Mouse (Mus musculus): ENCODE results near the gene Cebpb. TPM values are rescaled to one million over a fixed set of nuclear protein-coding genes. Genes with fewer than 3 reads are reported as not detected.

The Cebpb gene
- total and polyA plus RNA-seq, 2 experiments from 2014 or later: 5.7 to 8.1 TPM

DNA sequence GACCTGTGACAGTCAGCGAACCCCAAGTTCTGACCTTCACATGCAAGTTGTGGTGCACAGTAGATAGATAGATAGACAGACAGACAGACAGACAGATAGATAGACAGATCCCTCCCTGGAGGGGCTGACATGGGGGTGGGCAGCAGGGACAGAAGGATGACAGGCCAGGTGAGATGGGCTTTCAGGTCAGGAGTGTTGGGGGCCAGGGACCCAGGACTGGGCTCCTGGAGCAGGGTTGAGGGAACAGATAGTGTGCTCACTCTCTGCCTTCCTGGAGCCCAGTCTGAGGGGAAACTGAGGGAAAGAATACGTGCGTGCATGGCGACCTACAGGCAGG lies 1.5 kb upstream of the Cebpb start:
- H3K4me1 ChIP-seq (ENCODE audit: insufficient read depth, low read length): no peaks in the 10 kb centered on the region
- no peak overlapping the region for H3K27ac ChIP-seq
- ATAC-seq: no peak
- no peak for TF ChIP-seq CTCF (IDR thresholded peaks at IDR 0.05; ENCODE audit: low read depth)
- no peak overlapping the region for H3K9ac ChIP-seq (replicated peaks; ENCODE audit: low read length)
- 89% methylated on average over 4 of the region's 4 CpGs for WGBS
- peaks cover 8% of the 10 kb centered on the region; the same call in 1 of the 2 replicates for H3K27me3 ChIP-seq (ENCODE audit: insufficient read depth, low read length)
- H3K4me3 ChIP-seq (ENCODE audit: low read length): no peak overlapping the region
- H3K9me3 ChIP-seq (ENCODE audit: low read length): no peaks in the 10 kb centered on the region
- no peaks in the 10 kb centered on the region for H3K36me3 ChIP-seq (ENCODE audit: insufficient read depth, low read length)
- DNase-seq (ENCODE audit: low spot score): no peak
- no peak overlapping the region for H3K4me2 ChIP-seq (ENCODE audit: low read depth, low read length)

DNA sequence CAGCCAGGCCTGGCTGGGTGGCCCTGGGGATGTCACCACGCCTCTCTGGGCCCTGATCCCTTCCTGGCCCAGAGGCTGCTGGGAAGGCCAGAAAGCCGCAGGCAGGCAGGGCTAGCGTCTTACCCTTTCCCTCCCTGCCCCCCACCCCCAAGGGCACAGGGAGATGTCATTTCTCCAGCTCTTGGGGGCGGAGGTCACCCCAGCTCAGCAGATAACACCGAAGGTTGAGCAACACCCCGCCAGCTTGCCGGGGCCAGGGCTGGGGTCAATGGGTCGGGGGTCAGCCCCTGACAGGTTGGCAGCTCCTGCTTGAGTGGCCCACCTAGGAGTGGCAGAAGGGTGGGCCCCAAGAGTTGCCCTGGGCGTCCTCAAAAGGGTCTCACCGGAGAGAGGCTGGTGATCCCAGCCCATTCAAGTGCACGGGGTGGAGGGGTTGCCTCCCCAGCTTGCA lies 1.0 kb upstream of the Cebpb start:
- Histone ChIP-seq H3K27me3 (ENCODE audit: insufficient read depth, low read length) (peaks cover 8% of the 10 kb centered on the region; the same call in 1 of the 2 replicates), H3K27ac (no peak overlapping the region), H3K36me3 (ENCODE audit: insufficient read depth, low read length) (no peaks in the 10 kb centered on the region), H3K9ac (replicated peaks; ENCODE audit: low read length) (no peak overlapping the region), H3K4me1 (ENCODE audit: insufficient read depth, low read length) (no peaks in the 10 kb centered on the region), H3K4me3 (ENCODE audit: low read length) (no peak overlapping the region), H3K4me2 (ENCODE audit: low read depth, low read length) (no peak overlapping the region), H3K9me3 (ENCODE audit: low read length) (no peaks in the 10 kb centered on the region)
- 57% methylated on average over 11 of the region's 11 CpGs for WGBS
- TF ChIP-seq CTCF (IDR thresholded peaks at IDR 0.05; ENCODE audit: low read depth): no peak
- ATAC-seq (no peak), DNase-seq (ENCODE audit: low spot score) (no peak)

DNA sequence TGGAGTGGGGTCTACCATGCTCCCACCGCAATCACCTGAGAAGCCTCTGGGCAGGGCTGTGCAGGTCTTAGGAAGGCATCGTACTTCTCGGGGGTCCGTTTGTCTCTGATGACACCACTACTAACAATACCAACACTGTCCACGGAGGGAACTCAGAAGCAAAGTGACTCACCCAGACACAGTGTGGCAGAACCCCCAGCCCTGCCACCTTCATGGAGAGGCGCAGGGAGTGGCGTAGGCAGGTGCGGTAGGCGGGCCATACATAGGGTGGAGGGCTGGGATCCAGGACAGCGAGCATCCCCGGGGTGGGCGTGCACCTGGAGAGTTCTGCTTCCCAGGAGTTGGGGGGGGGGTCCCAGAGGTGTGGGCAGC lies 603 bp upstream of the Cebpb start:
- Histone ChIP-seq H3K9ac (replicated peaks; ENCODE audit: low read length) (no peak overlapping the region), H3K27ac (no peak overlapping the region), H3K4me1 (ENCODE audit: insufficient read depth, low read length) (no peaks in the 10 kb centered on the region), H3K4me3 (ENCODE audit: low read length) (peak overlapping the region; percentile 69), H3K27me3 (ENCODE audit: insufficient read depth, low read length) (peaks cover 8% of the 10 kb centered on the region; the same call in 1 of the 2 replicates), H3K36me3 (ENCODE audit: insufficient read depth, low read length) (no peaks in the 10 kb centered on the region), H3K9me3 (ENCODE audit: low read length) (no peaks in the 10 kb centered on the region), H3K4me2 (ENCODE audit: low read depth, low read length) (peak overlapping the region; percentile 79)
- DNase-seq (ENCODE audit: low spot score) (peak; percentile 47), ATAC-seq (peak; percentile 60)
- 24% methylated on average over 12 of the region's 12 CpGs for WGBS
- TF ChIP-seq CTCF (IDR thresholded peaks at IDR 0.05; ENCODE audit: low read depth): no peak; the same call in 1 of the 2 replicates

DNA sequence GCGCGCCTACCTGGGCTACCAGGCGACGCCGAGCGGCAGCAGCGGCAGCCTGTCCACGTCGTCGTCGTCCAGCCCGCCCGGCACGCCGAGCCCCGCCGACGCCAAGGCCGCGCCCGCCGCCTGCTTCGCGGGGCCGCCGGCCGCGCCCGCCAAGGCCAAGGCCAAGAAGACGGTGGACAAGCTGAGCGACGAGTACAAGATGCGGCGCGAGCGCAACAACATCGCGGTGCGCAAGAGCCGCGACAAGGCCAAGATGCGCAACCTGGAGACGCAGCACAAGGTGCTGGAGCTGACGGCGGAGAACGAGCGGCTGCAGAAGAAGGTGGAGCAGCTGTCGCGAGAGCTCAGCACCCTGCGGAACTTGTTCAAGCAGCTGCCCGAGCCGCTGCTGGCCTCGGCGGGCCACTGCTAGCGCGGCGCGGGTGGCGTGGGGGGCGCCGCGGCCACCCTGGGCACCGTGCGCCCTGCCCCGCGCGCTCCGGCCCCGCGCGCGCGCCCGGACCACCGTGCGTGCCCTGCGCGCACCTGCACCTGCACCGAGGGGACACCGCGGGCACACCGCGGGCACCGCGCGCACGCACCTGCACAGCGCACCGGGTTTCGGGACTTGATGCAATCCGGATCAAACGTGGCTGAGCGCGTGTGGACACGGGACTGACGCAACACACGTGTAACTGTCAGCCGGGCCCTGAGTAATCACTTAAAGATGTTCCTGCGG lies 945 bp downstream of the Cebpb start, which contains the start of gene Tmem189:
Gene Tmem189 (minus strand): TSS at position 322 of the 718 bp plus-strand sequence.
- no peaks in the 10 kb centered on the region for H3K9me3 ChIP-seq (ENCODE audit: low read length)
- under 1% methylated on average over 93 of the region's 99 CpGs for WGBS
- peak within 1 kb of the TSS; percentile 69 for H3K4me3 ChIP-seq (ENCODE audit: low read length)
- peak within 1 kb of the TSS; percentile 66 for H3K9ac ChIP-seq (replicated peaks; ENCODE audit: low read length)
- no peaks in the 10 kb centered on the region for H3K4me1 ChIP-seq (ENCODE audit: insufficient read depth, low read length)
- H3K27me3 ChIP-seq (ENCODE audit: insufficient read depth, low read length): peaks cover 8% of the 10 kb centered on the region; the same call in 1 of the 2 replicates
- no peak for TF ChIP-seq CTCF (IDR thresholded peaks at IDR 0.05; ENCODE audit: low read depth)
- no peaks in the 10 kb centered on the region for H3K36me3 ChIP-seq (ENCODE audit: insufficient read depth, low read length)
- ATAC-seq (peak; percentile 63), DNase-seq (ENCODE audit: low spot score) (peak; percentile 78)
- H3K27ac ChIP-seq: peak within 1 kb of the TSS; percentile 80
- H3K4me2 ChIP-seq (ENCODE audit: low read depth, low read length): peak within 1 kb of the TSS; percentile 79

DNA sequence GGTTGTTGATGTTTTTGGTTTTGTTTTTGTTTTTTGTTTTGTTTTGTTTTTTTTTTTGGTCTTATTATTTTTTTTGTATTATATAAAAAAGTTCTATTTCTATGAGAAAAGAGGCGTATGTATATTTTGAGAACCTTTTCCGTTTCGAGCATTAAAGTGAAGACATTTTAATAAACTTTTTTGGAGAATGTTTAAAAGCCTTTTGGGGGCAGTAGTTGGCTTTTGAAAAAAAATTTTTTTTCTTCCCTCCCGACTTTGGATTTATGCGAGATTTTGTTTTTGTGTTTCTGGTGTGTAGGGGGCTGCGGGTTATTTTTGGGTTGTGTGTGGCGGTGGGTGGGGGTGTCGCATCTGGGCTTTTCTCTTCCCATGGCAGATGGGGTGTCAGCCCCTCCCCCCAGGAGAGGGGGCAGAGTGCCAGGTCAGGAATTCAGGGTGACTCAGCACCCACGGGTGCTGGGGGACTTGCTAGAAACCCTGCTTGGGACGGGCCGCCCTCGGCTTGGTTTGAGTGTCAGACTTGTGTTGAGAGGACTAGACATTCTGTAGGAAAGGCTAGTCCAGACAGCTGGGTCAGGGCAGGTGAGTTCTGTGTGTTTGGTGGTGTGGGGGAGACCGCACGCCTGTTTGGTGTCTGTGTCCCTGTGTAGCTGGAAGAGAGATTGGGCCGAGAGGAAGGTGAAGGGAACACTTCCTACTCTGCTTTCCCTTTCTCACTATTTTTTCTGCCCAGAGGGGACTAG lies 1.7 kb downstream of the Cebpb start:
- Histone ChIP-seq H3K4me3 (ENCODE audit: low read length) (peak overlapping the region; percentile 69), H3K27me3 (ENCODE audit: insufficient read depth, low read length) (peaks cover 8% of the 10 kb centered on the region; the same call in 1 of the 2 replicates), H3K27ac (no peak overlapping the region), H3K36me3 (ENCODE audit: insufficient read depth, low read length) (no peaks in the 10 kb centered on the region), H3K4me1 (ENCODE audit: insufficient read depth, low read length) (no peaks in the 10 kb centered on the region), H3K9me3 (ENCODE audit: low read length) (no peaks in the 10 kb centered on the region), H3K4me2 (ENCODE audit: low read depth, low read length) (peak overlapping the region; percentile 79), H3K9ac (replicated peaks; ENCODE audit: low read length) (peak overlapping the region; percentile 66; the same call in 1 of the 2 replicates)
- DNase-seq (ENCODE audit: low spot score) (no peak), ATAC-seq (no peak)
- 59% methylated on average over 15 of the region's 15 CpGs for WGBS
- no peak for TF ChIP-seq CTCF (IDR thresholded peaks at IDR 0.05; ENCODE audit: low read depth)

DNA sequence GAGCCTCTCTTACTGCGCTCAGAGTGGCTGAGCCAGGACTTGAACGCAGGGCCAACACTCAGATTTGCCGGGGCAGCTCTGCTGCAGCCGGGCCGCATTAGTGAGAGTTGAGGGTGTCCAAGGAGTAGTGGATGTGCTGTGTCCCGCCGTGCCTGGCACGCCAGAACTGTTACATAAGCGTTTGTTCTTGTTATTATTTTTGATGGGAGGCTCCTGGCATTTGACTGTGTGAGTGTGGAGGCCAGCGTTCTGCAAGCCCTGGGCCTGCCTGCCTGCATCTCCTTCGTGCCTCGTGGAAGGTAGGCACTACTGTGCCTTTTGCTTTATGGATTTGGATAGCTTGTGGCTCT lies 2.2 kb downstream of the Cebpb start:
- Histone ChIP-seq H3K36me3 (ENCODE audit: insufficient read depth, low read length) (no peaks in the 10 kb centered on the region), H3K4me2 (ENCODE audit: low read depth, low read length) (peak overlapping the region; percentile 79), H3K4me3 (ENCODE audit: low read length) (peak overlapping the region; percentile 69), H3K27me3 (ENCODE audit: insufficient read depth, low read length) (peaks cover 8% of the 10 kb centered on the region; the same call in 1 of the 2 replicates), H3K27ac (no peak overlapping the region), H3K9ac (replicated peaks; ENCODE audit: low read length) (no peak overlapping the region), H3K4me1 (ENCODE audit: insufficient read depth, low read length) (no peaks in the 10 kb centered on the region), H3K9me3 (ENCODE audit: low read length) (no peaks in the 10 kb centered on the region)
- TF ChIP-seq CTCF (IDR thresholded peaks at IDR 0.05; ENCODE audit: low read depth): no peak
- DNase-seq (ENCODE audit: low spot score): no peak
- ATAC-seq: no peak
- WGBS: 78% methylated on average over 12 of the region's 12 CpGs

Measured in hindbrain, postnatal 0 days (tissue).